In genomic region chr17:40806550-40806949, GRCm38 (mm10) we compare ENCODE assay signal across 15 mouse cellular contexts. TPM values are rescaled to one million over a fixed set of nuclear protein-coding genes. Genes with fewer than 3 reads are reported as not detected.
DNase-seq lines count a peak whose midpoint lies in the region.
"Had no signal": no experiment of that assay in that cellular context is flagged by ENCODE, and none has a peak within 500 bp of the region (broad histone marks: within the 10 kb centered on the region; RNA-seq: fewer than 3 reads in every experiment).

No protein-coding gene starts in this region.

- H3K4me3 ChIP-seq in erythroblast, embryonic 14.5 days (replicated peaks), result peak overlapping the region; percentile 56
- H3K4me3 ChIP-seq in midbrain, embryonic 10.5 days, result no peak overlapping the region

- no peak overlapping the region for H3K27ac ChIP-seq in midbrain, embryonic 10.5 days (replicated peaks)

- peaks cover 67% of the 10 kb centered on the region for H3K4me1 ChIP-seq in erythroblast, embryonic 14.5 days (ENCODE audit: control insufficient read depth)
- H3K4me1 ChIP-seq in midbrain, embryonic 10.5 days, result no peaks in the 10 kb centered on the region

- DNase-seq in embryo, embryonic 11 days, result peak; percentile 3
- DNase-seq in embryo, embryonic 9.5 days (ENCODE audit: extremely low spot score), result no peak
- DNase-seq in lung, adult 18-20 months, result peak; percentile 44 to 71
- DNase-seq in spleen, postnatal 36 days (ENCODE audit: low spot score in 2 of 2), result peak; percentile 46 to 70
- DNase-seq in neural tube, embryonic 10.5 days (ENCODE audit: extremely low spot score, low spot score), result no peak
- no peak for DNase-seq in midbrain, embryonic 10.5 days (ENCODE audit: low spot score)
- DNase-seq in gastrocnemius, adult 8-10 months (ENCODE audit: low spot score in 2 of 2), result no peak
- DNase-seq: cerebellum, postnatal 25 days; heart, adult 11 months; kidney, adult 8-10 months; right cerebral cortex, postnatal 25 days had no signal

- no peaks in the 10 kb centered on the region for H3K9me3 ChIP-seq in erythroblast, embryonic 14.5 days (ENCODE audit: control insufficient read depth, low read length)
- H3K9me3 ChIP-seq in midbrain, embryonic 10.5 days (replicated peaks), result no peaks in the 10 kb centered on the region

- no peaks in the 10 kb centered on the region for H3K27me3 ChIP-seq in erythroblast, embryonic 14.5 days (ENCODE audit: control insufficient read depth)
- H3K27me3 ChIP-seq in midbrain, embryonic 10.5 days (ENCODE audit: low read depth, poor library complexity, severe bottlenecking), result no peaks in the 10 kb centered on the region

- WGBS in midbrain, embryonic 10.5 days, result 73% methylated on average over 3 of the region's 3 CpGs

- peaks cover 6% of the 10 kb centered on the region for H3K36me3 ChIP-seq in erythroblast, embryonic 14.5 days (ENCODE audit: control insufficient read depth)
- no peaks in the 10 kb centered on the region for H3K36me3 ChIP-seq in midbrain, embryonic 10.5 days

RNA-seq across cellular contexts. Expression of gene Crisp2, which starts 0.3 kb away (rescaled TPM):
- polyA plus RNA-seq in erythroblast, embryonic 14.5 days (2012), result not detected in 2 replicates
- polyA plus RNA-seq in midbrain, embryonic 10.5 days (2016; fragmentation: Nextera tagmentation; extraction: Ambion mirVana), result not detected in 2 replicates
- total RNA-seq in gastrocnemius, adult 8-10 months (2022), result not detected
- polyA plus RNA-seq: C2C12; limb, embryonic 11.5 days; neural tube, embryonic 11.5 days had no signal

RNA-seq across cellular contexts. Expression of gene Rhag, which starts 4.4 kb away (rescaled TPM):
- 6.6 and 13.1 TPM in 2 replicates for polyA plus RNA-seq in erythroblast, embryonic 14.5 days (2012)
- 5.6 and 5.9 TPM in 2 replicates for polyA plus RNA-seq in midbrain, embryonic 10.5 days (2016; fragmentation: Nextera tagmentation; extraction: Ambion mirVana)
- total RNA-seq in gastrocnemius, adult 8-10 months (2022), result not detected
- polyA plus RNA-seq: C2C12 had no signal

Comparison
In these comparisons a context has a peak if more than half of its experiments do, and no peak if none do; other contexts are left out.
1. DNase-seq: peak in embryo, embryonic 11 days (single experiment), lung, adult 18-20 months (2 of 2) and spleen, postnatal 36 days (2 of 2); none in embryo, embryonic 9.5 days (single experiment), neural tube, embryonic 10.5 days (single experiment), midbrain, embryonic 10.5 days (single experiment) and gastrocnemius, adult 8-10 months (0 of 2).